Mouse (Mus musculus): ENCODE measurements around the gene Cdkal1. TPM values are rescaled to one million over a fixed set of nuclear protein-coding genes. Genes with fewer than 3 reads are reported as not detected.

Gene Cdkal1
- total and polyA plus RNA-seq, 3 experiments, result 8.7 to 13.7 (median 9.5) TPM

GRCm38 (mm10) chr13:29483950-29484349 lies 371.5 kb downstream of the Cdkal1 start (continued):
- TF ChIP-seq SMC3 (IDR thresholded peaks at IDR 0.05; ENCODE audit: low read depth, low read length), result no peak

DNA sequence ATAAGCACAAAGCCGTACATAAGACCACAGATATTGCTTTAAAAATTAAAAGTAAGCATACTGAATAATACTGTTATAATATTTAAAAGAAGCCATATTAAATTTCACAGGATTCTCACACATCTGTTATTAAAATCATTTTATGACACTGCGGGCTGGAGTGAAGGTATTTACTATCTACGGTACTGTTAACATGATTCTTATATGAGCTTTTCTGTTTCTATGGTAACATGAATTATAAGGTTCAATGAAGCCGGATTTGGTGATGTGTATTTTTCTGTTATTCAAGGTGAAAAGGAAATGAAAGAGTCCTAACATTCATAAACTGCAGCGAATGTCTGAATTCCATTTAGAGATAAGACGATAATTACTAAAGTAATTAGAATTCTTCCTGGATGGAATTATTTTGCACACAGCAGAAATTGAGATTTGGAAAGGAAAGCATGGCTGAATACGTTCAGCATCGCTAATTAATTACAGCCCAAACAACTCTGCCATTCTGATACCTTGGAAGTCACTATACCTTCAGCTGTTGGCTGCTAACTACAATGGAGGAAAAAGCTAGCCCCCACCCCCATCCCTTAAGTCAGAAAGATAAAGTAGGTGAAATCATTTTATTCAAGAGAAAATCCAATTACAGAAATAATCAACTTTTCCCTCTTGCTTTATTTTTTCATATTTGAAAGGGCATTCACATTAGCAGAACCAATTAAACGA lies 373.2 kb downstream of the Cdkal1 start:
- no peaks in the 10 kb centered on the region for H3K27me3 ChIP-seq (replicated peaks)
- dilution Hi-C loops (cut with MboI; ENCODE audit: extremely low pct_ligation_motif_present, extremely low pct_unique_long_range_greater_than_20kb, low sequenced_read_pairs), result no loop called here
- H3K79me2 ChIP-seq (replicated peaks; ENCODE audit: control insufficient read depth, extremely low read depth, insufficient read depth, poor library complexity, severe bottlenecking), result no peaks in the 10 kb centered on the region
- in situ Hi-C loops (cut with MboI; ENCODE audit: low pct_ligation_motif_present, low pct_unique_long_range_greater_than_20kb, low sequenced_read_pairs), result no loop called here
- no peak overlapping the region for H3K4me2 ChIP-seq (ENCODE audit: insufficient read depth, low read depth, poor library complexity, severe bottlenecking)
- DNase-seq (ENCODE audit: extremely low read depth), result no peak
- no peaks in the 10 kb centered on the region for H3K36me3 ChIP-seq (replicated peaks in 1 of 2; ENCODE audit: control insufficient read depth in 1 of 2, insufficient read depth in 1 of 2, low read length in 1 of 2)
- H3K9me3 ChIP-seq (replicated peaks; ENCODE audit: low read length), result no peaks in the 10 kb centered on the region
- peaks cover 24 to 51% of the 10 kb centered on the region in 2 experiments for H3K4me1 ChIP-seq (ENCODE audit: control insufficient read depth in 1 of 2, insufficient read depth in 2 of 2)
- H3K9ac ChIP-seq (ENCODE audit: insufficient read depth, low read depth), result no peak overlapping the region
- TF ChIP-seq RCOR1 (conservative IDR thresholded peaks at IDR 0.05; ENCODE audit: low read depth, low read length), result no peak
- TF ChIP-seq SMC3 (IDR thresholded peaks at IDR 0.05; ENCODE audit: low read depth, low read length), result no peak
- TF ChIP-seq UBTF (IDR thresholded peaks at IDR 0.05; ENCODE audit: low read depth, low read length), result no peak
- no peak for TF ChIP-seq MAZ (IDR thresholded peaks at IDR 0.05; ENCODE audit: low read depth, low read length)
- TF ChIP-seq POLR2AphosphoS2 (IDR thresholded peaks at IDR 0.05; ENCODE audit: low read depth, low read length), result no peak
- TF ChIP-seq EP300 (IDR thresholded peaks at IDR 0.05; ENCODE audit: low read length), result no peak
- TF ChIP-seq NRF1 (IDR thresholded peaks at IDR 0.05; ENCODE audit: low read depth, low read length), result no peak
- no peak for TF ChIP-seq ELF1 (IDR thresholded peaks at IDR 0.05; ENCODE audit: low read depth, low read length)
- no peak overlapping the region for H3K4me3 ChIP-seq (replicated peaks in 1 of 3; ENCODE audit: low read depth in 2 of 3, low read length in 2 of 3, poor library complexity in 1 of 3)
- H3K27ac ChIP-seq (ENCODE audit: insufficient read depth, low read depth), result no peak overlapping the region

GRCm38 (mm10) chr13:29476421-29476820 lies 379.1 kb downstream of the Cdkal1 start:
- Histone ChIP-seq H3K36me3 (replicated peaks in 1 of 2; ENCODE audit: control insufficient read depth in 1 of 2, insufficient read depth in 1 of 2, low read length in 1 of 2) (peaks cover 0 to 8% of the 10 kb centered on the region in 2 experiments), H3K4me2 (ENCODE audit: insufficient read depth, low read depth, poor library complexity, severe bottlenecking) (no peak overlapping the region), H3K4me3 (replicated peaks in 1 of 3; ENCODE audit: low read depth in 2 of 3, low read length in 2 of 3, poor library complexity in 1 of 3) (no peak overlapping the region), H3K27me3 (replicated peaks) (no peaks in the 10 kb centered on the region), H3K9me3 (replicated peaks; ENCODE audit: low read length) (no peaks in the 10 kb centered on the region), H3K9ac (ENCODE audit: insufficient read depth, low read depth) (no peak overlapping the region), H3K4me1 (ENCODE audit: control insufficient read depth in 1 of 2, insufficient read depth in 2 of 2) (peaks cover 0 to 17% of the 10 kb centered on the region in 2 experiments; a peak in 2 of 4 replicates), H3K79me2 (replicated peaks; ENCODE audit: control insufficient read depth, extremely low read depth, insufficient read depth, poor library complexity, severe bottlenecking) (no peaks in the 10 kb centered on the region), H3K27ac (ENCODE audit: insufficient read depth, low read depth) (no peak overlapping the region)
- dilution Hi-C loops (cut with MboI; ENCODE audit: extremely low pct_ligation_motif_present, extremely low pct_unique_long_range_greater_than_20kb, low sequenced_read_pairs) (no loop called here), in situ Hi-C loops (cut with MboI; ENCODE audit: low pct_ligation_motif_present, low pct_unique_long_range_greater_than_20kb, low sequenced_read_pairs) (no loop called here)
- no peak for TF ChIP-seq MXI1 (IDR thresholded peaks at IDR 0.05; ENCODE audit: low read depth, low read length)
- no peak for TF ChIP-seq JUN (IDR thresholded peaks at IDR 0.05; ENCODE audit: insufficient read depth, low read depth, low read length)
- TF ChIP-seq USF2 (conservative IDR thresholded peaks at IDR 0.05; ENCODE audit: low read depth, low read length), result no peak
- DNase-seq (ENCODE audit: extremely low read depth), result no peak
